Mouse (Mus musculus) brain, embryonic 14.5 days (tissue): Measurements from ENCODE around the gene Rce1.

ENCODE experiments used
- CTCF ChIP-seq: fragments of 200-500 bp; IDR thresholded peaks from 2 replicates; pipeline ENCODE4 v1.5.1; 2012; ENCODE audit warnings: inconsistent platforms, mild to moderate bottlenecking, moderate library complexity, borderline replicate concordance; ENCODE audit not compliant: insufficient read depth, insufficient read length; ENCODE audit errors: extremely low read depth
- POLR2A ChIP-seq: fragments of 200-500 bp; IDR thresholded peaks from 2 replicates; pipeline ENCODE4 v1.6.1; 2012; ENCODE audit warnings: mild to moderate bottlenecking, inconsistent platforms, borderline replicate concordance; ENCODE audit not compliant: poor library complexity, insufficient read depth, insufficient read length, severe bottlenecking; ENCODE audit errors: extremely low read depth

DNA sequence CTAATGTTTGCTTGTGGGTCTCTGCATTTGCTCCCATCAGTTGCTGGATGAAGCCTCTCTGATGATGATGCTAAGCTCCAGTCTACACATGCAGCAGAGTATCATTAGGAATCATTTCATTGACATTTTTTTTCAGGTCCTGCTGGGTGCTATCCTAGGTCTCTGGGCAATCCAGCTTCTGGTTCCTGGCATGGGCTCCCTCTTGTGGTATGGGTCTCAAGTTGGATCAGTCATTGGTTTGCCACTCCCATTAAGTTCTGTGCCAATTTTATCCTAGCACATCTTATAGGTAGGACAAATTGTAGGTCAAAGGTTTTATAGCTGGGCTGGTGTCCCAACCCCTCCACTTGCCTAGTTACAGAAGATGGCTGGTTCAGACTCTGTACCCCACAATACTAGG, 41.4 kb upstream of the Rce1 start:
- TF ChIP-seq CTCF, result peak; percentile 20; the same call in 1 of the 2 replicates
- no peak for TF ChIP-seq POLR2A
